Mouse (Mus musculus) heart, adult 2 months (tissue): ENCODE measurements at regions not wholly inside any gene's neighbourhood (a gene's known extent, or its start where the extent isn't known, plus 50 kb on each side); places are given as distances from the start of the nearest gene placed in this dataset.

ENCODE experiments used
- CTCF ChIP-seq: fragments of 200-600 bp; IDR thresholded peaks from 2 replicates; pipeline ENCODE4 v1.8.1; 2022; ENCODE audit warnings: antibody characterized with exemption, mild to moderate bottlenecking, moderate library complexity
- POLR2A ChIP-seq: fragments of 200-500 bp; IDR thresholded peaks from 2 replicates; pipeline ENCODE4 v1.6.1; 2011; ENCODE audit warnings: mild to moderate bottlenecking, low read depth, low read length, control low read depth; ENCODE audit not compliant: insufficient read depth

GRCm38 (mm10) chr2:74202776-74203175 lies 291.6 kb upstream of the Atp5g3 start:
- TF ChIP-seq POLR2A (no peak), CTCF (no peak)
